Mouse (Mus musculus) kidney, adult 9 months (tissue): ENCODE measurements around the gene Stx19.

ENCODE experiments used
- DNase-seq: peaks from one replicate; pipeline ENCODE4 v3.0.0; 2022

Stx19 gene

DNA sequence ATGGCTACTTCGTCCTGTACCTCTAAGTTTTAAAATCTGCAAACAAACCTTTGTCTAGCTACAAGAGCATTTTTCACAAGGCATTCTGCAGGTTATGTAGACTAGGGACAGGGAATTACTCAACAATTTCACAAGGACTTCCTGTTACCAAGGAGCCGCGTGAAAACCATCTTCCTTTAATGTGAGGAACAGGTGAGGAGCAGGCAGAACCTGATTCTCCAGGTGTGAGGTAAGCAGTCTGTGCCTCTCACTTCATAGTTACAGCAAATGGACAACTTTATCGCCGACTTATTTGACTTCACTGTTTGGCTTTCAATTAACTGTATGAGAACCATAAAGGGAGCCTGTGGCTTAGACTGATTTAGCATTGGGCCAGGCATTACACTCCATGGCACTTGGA, at the start of gene Stx19:
TSS of gene Stx19 (plus strand) at position 186 of the 400 bp plus-strand sequence.
- DNase-seq: no peak

DNA sequence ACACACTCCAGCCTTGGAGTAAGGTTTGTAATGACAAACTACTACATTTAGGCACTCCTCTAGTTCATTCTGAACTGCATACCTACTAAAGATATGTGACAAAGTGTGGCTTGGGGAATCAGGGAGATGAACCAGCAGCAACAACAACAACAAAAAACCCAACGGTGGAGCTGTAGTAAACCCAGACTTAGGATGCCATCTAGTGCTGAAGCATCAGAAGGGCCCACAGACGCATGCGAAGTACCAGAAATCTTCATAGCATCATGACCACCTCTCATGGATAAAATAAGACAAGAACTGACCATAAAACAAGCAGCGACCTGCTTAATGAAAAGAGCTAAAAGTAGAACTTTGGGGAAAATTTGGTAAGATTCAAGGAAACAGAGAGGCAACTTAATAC, 41.0 kb upstream of the Stx19 start:
- no peak for DNase-seq

DNA sequence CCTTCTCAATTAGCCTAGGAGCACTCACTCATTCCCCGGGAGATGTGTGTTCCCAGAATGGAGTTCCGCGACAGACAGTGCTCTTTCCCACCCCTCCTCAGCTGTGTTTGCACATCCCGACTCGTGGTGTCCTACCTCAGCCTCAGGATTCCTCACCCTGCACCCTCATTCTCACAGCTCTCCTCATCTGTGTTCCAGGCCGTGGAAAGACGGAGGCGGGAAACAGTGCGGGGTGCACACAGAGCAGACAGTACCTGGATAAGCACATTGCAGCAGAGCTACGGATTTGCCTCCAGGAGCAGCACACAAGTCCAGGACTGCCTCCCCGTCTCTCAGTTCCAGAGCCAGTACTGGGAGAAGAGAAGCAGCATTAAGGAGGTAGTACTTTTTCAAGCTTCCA, 38.4 kb upstream of the Stx19 start:
- DNase-seq: no peak

GRCm38 (mm10) chr16:62778282-62778681, 36.2 kb upstream of the Stx19 start:
- no peak for DNase-seq

DNA sequence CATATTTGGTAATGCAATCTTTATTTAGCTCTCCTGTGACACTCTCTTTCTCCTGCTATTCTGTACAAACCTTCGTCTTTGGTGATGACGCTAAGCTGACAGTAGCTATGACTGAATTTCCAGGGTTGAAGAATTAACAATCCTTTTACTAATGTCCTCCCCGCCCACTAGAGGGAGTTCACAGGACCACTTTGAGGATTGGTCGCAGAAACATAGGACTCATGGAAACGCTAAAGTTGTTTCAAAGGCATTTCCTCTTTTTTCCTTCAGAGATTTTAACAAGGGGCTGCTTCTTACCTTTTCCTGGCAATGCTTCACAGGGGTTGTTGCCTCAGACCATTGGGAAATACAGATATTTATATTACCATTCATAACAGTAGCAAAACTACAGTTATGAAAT, 32.2 kb upstream of the Stx19 start:
- DNase-seq: peak; percentile 18

- DNase-seq: peak; percentile 96
Measured at GRCm38 (mm10) chr16:62786621-62787331, 27.7 kb upstream of the Stx19 start, which contains the start of gene Nsun3. Nsun3 (minus strand) TSS chr16:62786818.

- DNase-seq: no peak
Measured at GRCm38 (mm10) chr16:62796608-62797007, 17.9 kb upstream of the Stx19 start.

GRCm38 (mm10) chr16:62798808-62799207, 15.7 kb upstream of the Stx19 start:
- no peak for DNase-seq

DNA sequence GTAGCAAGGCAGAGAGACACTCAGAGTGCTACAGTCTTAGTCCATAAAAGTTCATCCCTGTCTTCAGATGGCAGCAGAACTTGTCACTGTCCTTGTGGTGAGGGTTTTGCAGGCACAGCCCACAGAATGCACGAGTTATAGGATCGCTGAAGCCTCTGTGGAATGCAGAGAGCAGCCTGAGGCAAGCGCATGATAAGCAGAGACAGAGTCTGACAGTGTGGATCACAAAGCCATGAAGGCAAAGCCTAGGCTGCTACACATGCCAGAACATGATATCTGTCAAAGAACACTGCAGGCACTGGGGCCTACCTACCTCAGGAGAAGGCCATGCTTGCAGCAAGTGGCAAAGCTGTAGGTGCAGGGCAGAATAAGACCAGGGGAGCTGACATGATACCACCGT, 15.1 kb upstream of the Stx19 start:
- no peak for DNase-seq

DNA sequence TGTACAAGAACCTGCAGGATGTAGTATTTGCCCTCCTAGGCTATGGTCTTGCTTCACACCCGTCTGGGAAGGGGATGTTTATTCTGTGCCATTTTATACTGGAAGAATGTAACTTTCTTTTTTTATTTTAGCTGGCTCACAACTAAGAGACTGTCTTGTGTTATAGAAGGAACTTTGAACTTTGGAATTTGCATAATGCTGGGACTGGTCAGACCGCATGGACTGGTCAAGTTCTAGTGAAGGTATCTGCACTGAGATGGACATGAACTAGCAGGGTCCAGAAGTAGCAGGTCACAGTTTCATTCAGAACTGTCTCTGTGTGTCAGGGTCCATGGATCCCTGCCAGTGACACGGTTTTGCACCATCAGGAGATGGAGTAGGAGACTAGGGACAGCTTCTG, 14.6 kb upstream of the Stx19 start:
- no peak for DNase-seq

DNA sequence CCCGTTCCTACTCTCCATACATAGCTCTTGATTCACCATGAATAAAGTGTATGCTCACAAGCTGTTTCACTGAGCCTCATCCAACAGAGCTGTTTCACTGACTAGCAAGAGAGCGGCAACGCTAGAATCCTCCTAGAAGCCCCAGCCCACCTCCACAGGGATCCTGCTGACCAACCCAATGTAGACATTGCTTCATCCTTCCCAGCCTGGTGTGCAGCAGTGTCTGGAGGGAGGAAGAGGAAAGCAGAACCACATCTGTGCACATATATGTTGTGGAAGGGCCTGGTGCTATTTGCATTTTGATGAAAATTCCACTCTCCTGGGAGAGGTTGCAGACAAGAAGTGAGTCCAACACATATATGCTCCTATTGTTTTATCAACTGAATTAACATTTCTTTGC, 9.9 kb upstream of the Stx19 start:
- no peak for DNase-seq

DNA sequence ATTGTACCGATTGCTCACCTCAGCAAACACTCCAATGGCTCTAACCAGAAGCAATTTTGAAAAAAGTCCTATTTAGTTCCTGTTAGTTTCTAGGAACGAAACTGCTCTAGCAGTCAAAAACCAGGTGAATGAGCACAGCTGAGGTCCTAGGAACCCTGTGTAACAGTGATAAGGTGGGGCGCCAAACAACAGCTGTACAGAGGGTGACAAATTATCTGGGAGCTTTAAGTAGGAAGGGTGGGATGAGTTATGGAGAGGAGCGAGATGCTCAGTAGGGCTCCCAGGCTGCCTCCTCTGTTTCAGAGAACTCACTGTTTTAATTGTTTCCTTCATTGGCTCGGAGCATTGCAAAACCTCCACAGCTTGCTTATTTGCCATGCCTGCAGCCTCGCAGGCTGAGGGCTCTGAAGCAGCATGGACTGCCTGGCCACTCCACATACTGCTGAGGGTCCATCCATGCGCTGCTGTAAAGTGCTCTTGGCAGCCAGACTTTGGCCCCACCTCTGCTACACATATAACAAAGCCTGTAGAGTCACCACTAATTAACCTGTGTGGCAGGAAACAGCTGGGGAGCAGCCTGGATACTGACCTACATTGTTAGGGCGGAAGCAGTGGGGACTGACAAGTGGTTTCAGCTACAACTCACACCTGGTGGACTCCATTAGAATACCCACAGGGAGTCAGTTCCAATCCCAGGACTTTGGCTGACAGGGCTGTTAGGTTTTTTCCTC, 7.1 kb upstream of the Stx19 start:
- DNase-seq: no peak

GRCm38 (mm10) chr16:62810855-62811254, 3.6 kb upstream of the Stx19 start:
- no peak for DNase-seq

DNA sequence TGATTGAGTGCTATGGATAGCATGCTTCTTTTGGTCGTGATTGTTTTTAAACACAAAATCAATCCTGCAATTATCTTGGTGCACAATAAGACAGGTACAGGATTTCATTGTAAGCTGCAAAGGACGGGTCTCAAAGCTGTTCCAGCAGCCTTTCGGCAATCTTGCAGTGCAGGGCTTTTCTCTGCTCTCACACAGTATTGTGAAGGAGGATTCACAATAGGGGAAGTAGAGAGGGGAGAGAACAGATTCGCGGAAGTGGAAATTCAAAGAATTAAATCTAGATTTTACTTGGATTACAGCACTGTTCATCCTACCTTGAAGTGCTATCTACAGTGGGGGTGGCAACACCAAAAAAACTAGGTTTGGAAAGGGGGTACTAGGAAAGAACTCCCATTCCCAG, 686 bp upstream of the Stx19 start:
- no peak for DNase-seq

- no peak for DNase-seq
Measured at GRCm38 (mm10) chr16:62822472-62822871, 8.0 kb downstream of the Stx19 start.

DNA sequence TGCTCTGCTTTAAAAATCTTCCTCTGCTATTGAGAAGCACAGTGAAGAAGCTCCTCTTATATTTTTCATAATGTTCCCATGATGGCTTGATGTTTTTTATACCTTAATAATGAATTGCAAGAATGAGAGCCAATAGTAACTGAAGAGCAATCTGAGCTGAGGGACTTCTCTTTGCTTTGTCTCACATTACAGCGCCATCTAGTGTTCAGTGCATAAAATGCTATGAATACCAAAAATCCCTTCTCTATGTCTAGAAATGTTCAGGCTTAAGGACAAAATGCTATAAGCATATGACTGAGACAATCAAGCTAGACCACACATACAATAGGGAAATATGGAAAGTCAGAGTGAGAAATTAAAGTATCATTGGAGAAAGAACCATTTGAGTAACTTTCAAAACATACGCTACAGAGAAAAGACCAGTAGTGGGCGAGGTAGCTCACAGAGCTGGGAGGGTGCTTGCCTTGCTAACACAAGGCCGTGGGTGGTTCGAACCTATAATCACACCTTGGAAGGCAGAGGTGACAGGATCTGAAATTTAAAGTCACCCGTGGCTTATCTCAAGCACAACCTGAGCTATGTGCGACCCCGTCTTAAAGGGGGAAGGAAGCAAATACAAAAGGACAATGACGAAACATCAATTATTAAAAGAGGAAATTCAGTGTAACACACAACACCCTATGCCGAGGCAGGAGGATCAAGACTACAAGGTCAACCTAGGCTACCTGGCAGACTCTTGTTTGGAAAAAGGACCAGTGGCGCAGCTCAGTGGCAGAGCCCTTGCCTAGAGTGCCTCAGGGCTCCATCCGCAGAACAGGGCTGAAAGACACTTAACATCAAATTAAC, 11.9 kb downstream of the Stx19 start:
- peak; percentile 21 for DNase-seq

DNA sequence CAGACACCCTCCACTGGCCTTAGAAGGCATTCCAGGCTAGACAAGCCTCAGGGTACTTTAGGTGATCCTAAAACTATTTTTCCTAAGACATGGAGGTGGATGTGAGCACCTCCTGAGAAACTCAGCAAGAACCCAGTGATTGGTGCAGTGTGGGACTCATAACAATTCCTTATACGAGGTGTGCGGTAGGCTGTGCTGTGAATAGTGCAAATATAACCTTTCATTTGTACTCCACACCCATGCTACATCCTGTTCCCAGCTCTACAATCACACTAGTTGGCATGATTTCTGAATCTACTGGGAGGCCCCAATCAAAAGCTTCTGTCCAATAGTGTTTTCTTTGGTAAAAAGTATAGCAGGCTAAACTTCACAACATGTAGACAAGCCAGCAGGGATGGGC, 17.6 kb downstream of the Stx19 start:
- no peak for DNase-seq

GRCm38 (mm10) chr16:62832481-62832880, 18.0 kb downstream of the Stx19 start:
- peak; percentile 54 for DNase-seq

GRCm38 (mm10) chr16:62834016-62834735, 19.7 kb downstream of the Stx19 start:
- no peak for DNase-seq

DNA sequence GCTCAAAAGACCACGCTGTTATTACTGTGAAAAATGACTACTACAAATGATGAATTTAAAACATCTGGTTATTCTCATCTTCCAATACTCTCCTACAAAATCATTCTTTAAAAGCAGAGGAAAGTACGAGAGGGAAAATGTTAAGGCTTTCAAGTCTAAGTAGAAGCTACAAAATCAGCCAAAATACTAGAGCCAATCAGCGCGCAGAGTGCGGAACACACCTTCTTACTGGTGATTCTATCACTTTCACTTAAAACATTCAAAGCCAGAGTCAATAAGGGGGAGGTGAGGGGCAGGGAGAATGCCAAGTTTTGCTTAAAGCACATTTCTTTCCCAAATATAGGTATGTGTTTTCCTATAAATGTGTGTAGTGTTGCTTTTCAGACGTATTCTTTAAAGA, 30.9 kb downstream of the Stx19 start:
- no peak for DNase-seq

DNA sequence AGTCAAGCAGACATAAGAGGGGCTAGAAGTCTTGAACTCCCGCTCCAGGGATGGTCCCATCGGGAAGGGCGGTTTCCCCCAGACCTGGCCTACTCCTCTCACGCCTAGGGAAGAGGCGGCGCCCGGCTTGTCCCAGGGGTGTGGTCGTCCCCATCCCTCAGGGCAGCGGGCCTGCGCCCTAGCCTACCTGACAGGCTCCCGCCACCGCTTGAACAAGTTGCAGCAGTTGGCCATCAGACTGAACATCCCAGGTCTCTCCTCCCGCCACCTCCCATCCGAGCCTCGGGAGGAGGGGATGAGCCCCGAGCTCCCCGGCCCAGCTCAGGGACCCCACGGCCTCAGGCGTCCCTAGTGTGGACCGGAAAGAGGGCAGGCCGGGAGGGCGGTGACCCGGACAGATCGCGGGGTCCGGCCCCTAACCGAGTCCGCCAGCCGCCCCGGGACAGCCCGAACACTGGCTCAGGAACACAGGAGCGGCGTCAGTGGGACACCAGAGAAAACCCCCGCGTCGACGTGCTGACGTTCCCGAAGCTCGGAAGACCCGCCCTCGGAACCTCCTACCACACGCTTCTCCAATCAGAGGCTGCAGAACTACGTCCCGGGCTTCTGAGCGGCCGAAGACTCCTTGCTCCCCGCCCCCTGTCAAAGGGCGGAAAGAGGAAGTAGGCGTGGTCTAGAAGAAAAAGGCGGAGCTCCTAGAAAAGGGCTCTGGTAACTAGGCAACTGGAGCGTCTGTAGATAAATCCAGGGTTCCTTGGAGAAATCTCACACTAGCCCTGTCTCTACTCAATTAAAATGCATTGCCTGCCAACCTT, 32.2 kb downstream of the Stx19 start, which contains the start of gene Arl13b:
TSS of gene Arl13b (minus strand) at position 543 of the 815 bp plus-strand sequence.
- peak; percentile 98 for DNase-seq
